Mouse (Mus musculus) CD4-positive, CD25-positive, alpha-beta regulatory T cell, adult 2 months (primary cell): ENCODE measurements around the gene Fcf1.

Experiments
- DNase-seq: peaks from one replicate; pipeline ENCODE4 v3.0.0-alpha.2; 2012; ENCODE audit warnings: low read depth, low spot score

The Fcf1 gene

DNA sequence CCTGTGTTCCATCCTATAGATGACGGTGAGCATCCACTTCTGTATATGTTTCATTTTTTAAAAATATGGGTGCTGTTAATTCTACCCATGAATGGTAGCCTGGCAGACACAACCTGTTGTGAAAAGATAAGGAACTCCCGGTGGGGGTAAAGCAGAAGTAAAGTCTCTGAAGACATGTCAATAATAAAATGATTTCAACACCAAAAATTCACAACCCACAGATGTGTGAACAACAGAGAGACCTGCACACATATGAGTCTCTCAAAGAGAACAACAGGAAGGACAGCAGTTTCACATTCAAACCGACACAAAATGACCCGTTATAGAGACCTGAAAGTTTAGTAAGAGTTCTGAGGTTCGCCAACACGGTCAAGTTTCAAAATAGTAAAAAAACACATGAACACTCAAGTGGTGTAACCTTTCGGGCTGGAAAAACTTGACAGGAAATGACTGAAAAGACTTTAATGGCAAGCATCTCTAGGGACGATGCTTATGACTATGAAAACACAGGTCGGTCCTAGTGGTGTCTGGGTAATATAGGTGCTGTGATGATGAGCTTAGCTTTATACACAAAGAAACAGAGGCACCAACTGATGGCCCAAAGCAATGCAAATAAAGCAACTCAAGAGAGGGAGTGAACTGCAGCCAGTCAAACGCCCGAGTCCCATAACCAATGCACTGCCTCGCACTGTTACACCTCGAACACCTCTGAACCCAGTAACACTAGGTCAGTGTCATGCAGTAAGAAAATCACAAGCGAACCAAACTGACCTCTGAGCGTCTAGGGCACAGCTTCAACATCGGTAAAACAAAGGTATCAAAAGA lies 1.7 kb upstream of the Fcf1 start:
- DNase-seq = peak; percentile 47

DNA sequence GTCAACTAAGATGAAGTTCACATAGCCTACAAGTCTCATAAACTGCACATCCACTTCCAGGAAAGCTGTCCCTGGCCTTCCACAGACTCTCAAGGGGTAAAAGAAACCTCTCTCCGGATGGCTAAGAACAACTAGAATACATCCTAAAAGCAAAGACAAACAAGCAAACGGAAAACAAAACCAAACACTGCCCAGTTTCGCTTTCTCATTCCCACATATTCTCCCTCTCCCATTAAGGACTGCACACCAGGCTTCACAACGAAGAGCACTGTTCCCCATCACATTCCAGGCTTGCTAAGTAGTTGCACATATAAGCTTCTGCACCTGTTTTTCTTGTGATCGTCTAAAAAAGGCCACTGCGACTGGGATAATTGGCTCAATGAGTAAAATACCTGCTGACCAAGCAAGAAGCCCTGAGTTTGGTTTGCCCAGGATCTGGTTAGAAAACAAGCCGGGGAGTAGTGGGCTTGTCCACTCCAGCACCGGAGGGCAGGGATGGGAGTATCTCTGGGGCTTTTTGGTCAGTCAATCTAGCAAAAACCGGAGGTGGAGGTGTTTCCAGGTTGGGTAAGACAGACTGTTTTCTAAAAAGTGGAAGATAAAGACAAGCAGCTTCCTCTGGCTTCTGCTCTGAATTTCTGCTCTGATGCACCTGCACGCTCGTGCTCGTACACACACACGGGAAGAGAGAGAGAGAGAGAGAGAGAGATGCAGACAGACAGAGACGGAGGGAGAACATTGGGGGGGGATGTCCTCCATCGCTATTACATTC lies 855 bp upstream of the Fcf1 start:
- DNase-seq = peak; percentile 31

DNA sequence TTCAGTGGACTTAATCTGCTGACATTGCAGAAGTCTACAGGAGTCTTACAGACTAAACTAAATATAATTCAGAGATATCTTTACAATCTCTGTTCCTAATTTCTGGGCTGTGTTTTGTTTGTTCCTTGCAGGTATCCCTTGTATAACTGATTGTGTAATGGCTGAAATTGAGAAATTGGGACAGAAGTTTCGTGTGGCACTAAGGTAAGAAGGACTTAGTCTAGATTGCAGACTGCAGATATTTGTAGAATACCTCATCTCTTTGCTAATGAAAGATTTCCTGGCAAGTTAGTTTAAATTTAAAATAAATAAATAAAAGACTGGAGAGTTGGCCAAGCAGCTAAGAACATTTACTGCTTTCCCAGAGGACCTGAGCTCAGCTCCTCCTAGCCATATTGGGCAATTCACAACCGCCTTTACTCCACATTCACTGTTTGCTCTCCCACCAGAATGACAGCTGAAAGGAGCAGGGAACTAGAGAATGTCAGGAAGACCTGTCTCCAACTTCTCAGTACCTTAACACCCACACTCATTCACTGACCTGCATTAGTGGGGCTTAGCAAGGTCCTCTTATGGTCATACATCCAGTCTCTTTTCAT lies 8.7 kb downstream of the Fcf1 start:
- DNase-seq = no peak

DNA sequence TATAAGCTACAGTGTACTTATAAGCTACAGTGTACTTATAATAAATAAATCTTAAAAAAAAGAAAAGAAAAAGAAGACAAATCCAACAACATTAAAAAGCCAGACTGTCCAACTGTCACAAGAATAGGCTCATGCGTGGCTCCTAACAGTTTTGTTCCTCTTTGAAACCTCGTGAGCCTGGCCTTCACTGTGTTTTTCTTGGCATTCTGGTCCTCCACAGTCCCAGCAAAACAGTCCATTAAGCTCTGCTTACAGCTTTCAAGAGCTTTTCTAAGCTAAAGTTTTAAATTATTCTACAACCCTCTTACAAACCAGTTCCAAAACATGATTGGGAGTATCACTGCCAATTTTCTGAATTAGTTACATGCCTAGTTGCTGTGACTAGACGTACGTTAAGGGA lies 18.8 kb downstream of the Fcf1 start:
- DNase-seq = no peak

DNA sequence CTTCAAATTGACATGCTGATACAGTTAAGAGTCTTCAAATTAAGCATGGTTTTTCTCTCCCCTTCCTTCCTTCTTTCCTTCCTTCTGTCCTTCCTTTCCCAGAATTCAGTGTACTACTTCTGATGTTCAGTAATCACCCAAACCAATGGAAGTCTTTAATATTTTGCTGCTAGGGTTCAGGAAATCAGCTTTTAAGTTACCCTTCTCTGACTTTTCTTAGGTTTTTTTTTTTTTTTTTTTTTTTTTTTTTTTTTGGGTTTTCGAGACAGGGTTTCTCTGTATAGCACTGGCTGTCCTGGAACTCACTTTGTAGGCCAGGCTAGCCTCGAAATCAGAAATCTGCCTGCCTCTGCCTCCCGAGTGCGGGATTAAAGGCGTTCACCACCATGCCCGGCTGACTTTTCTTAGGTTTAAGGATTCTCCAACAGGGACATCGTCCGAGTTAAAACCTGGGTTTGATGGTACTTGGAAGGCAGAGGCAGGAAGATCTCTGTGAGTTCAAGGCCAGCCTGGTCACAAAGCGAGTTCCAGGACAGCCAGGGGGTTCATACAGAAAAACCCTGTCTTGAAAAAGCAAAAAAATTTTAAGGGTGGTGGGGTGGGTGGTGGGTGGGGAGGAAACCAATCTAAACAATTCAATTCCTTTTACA lies 24.5 kb downstream of the Fcf1 start:
- peak; percentile 10 for DNase-seq

DNA sequence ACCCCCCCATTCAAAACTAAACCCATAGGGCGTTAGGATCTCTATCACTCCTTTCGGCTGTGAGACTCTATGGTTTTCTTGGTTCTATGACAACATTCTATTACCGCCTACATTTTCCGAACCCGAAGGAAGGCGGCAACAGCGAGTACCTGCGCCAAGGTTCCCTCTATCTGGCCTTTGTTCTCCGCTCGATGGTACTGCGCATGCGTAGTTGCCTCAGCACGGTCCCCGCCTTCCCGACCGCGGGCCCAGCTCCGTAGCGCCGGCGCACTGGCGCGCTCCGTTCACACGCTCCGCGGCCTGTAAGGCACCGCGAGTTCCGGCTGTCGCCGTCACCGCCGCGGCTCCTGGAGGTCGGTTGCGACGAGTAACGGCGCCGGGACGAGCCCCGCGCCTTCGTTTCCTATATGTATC lies 25.4 kb downstream of the Fcf1 start, which contains the start of gene Ylpm1:
Gene Ylpm1, plus strand, starts transcription at position 239 of the 414 bp plus-strand sequence.
- peak; percentile 99 for DNase-seq

DNA sequence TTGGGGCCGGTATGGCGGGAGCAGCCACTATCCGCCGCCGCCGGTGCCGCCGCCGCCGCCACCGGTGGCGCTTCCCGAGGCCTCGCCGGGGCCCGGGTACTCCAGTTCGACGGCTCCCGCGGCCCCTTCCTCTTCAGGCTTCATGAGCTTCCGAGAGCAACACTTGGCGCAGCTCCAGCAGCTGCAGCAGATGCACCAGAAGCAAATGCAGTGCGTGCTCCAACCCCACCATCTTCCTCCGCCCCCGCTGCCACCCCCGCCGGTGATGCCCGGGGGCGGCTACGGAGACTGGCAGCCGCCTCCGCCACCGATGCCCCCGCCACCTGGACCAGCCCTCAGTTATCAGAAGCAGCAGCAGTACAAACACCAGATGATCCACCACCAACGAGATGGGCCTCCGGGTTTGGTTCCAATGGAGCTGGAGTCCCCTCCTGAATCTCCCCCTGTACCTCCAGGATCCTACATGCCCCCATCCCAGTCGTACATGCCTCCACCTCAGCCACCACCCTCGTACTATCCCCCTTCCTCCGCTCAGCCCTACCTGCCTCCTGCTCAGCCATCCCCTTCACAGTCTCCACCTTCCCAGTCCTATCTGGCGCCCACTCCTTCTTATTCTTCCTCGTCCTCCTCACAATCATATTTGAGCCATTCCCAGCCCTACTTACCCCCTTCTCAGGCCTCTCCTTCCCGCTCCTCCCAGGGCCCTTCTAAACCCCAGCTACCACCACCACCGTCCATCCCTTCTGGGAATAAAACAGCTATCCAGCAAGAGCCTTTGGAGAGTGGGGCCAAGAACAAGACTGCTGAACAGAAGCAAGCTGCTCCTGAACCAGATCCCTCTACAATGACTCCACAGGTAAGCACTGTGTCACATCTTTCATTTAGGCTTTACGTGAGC lies 26.1 kb downstream of the Fcf1 start:
- peak; percentile 73 for DNase-seq

DNA sequence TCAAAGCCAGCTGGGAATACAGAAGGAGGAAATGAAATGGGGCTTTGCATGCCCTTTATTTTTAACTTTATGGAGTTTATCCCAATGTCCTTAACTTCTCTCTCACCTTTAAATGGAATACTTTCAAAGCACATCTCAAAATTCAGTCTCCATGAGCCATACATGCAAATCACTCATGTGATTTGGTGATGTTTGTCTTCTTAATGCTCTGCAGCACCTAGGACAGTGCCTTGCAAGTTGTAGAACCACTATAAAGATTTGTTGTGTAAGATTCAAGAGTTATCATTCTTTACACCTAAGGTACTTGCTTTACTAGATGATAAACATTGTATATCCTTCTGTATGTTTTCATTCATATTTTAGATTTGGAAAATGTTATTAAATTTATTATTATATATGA lies 28.4 kb downstream of the Fcf1 start:
- no peak for DNase-seq

DNA sequence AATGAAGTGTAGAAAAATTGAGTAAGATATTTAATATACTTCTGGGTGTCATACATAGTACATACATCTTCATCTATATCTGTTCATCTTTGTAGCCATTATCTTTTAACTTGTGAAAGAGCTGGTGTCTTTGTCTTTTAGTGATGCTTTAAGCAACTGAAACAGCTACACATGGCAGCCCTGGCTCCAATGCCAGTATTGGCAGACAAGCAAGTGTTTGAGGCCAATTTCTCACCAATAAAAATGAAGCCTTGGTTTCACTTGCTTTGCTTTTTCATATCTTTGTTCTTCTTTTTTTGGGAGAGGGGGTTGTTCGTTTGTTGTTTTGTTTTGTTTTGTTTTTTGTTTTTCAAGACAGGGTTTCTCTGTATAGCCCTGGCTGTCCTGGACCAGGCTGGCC lies 35.5 kb downstream of the Fcf1 start:
- no peak for DNase-seq

DNA sequence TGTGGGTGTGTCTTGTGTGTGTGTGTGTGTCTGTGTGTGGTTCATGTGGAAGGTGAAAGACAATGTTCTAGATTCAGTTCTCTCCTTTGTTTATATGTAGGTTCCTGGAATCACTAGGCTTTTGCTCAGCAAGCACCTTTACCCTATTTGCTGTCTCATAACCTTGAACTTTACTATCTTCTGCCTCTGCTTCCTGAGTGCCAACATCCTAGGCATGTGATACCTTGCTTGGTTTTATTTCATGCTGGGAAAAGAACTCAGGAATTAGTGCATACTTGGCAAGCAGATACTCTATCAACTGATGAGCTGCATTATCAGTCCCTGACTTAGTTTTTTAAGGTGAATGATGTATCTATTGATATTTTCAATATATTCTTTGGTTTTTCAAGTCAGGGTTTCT lies 36.3 kb downstream of the Fcf1 start:
- no peak for DNase-seq

DNA sequence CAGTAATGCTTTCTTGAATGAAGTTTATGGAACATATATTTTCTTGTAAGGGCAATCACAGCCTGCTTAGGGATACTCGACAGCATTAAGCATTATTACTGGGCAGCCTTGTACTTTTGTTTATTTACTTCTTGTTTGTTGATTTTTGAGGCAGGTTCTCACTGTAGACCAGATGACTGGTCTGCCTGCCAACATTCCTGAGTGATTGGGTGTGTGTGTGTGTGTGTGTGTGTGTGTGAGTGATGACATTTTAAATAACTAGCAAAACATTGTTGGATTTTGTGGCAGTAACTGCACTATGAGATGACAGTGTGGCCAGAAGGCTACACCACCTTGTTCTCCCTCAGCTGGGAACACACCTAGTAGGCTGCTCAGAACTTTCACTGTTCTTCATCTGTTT lies 39.1 kb downstream of the Fcf1 start:
- DNase-seq = no peak

DNA sequence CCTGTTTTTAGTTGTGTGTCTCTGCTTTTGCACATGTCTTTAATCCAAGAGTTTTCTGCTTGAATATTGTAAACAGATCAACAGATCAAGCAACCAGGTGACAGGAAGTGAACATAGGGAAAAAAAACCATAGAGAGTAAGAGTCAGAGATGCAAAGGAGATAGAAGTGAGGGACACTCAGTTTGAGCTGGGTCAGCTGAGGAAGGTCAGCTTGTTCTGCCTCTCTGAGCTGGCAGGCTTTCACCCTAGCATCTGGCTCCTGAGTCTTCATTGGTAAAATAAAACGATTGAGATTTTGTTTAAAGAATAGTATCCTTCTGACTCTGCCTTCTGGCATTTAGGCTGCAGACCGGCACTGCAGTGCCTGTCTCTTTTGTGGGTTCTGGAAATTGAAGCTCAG lies 39.8 kb downstream of the Fcf1 start:
- DNase-seq = no peak

DNA sequence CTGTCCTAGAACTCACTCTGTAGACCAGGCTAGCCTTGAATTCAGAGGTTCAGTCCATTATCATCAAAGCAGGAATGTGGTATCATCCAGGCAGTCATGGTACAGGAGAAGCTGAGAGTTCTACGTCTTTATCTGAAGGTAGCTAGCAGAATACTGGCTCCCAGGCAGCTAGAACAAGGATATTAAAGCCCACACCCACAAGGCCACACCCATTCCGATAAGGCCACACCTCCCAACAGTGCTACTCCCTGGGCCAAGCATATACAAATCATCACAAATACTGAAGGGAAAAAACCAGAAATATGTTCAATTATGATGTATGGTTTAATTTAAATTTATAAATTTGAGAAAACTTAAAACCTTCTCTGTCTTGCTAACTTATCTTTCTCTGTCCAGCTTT lies 41.5 kb downstream of the Fcf1 start:
- DNase-seq = no peak

DNA sequence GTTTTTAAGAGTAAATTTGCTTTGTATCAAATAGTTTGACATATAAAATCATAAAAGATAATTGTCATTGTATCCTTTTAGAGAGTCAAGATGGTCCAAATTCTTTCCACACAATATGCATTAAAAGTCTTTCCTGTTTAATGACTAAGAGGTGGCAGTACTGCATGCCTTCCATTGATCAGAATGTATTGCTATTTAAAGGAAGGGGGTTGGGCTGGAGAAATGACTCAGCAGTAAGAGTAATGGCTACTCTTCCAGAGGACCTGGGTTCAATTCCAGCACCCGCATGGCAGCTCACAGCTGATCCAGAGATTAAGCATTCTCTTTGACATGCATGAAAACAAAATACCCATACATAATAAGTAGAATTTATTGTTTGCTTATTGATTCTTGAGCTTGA lies 51.4 kb downstream of the Fcf1 start:
- DNase-seq = no peak

DNA sequence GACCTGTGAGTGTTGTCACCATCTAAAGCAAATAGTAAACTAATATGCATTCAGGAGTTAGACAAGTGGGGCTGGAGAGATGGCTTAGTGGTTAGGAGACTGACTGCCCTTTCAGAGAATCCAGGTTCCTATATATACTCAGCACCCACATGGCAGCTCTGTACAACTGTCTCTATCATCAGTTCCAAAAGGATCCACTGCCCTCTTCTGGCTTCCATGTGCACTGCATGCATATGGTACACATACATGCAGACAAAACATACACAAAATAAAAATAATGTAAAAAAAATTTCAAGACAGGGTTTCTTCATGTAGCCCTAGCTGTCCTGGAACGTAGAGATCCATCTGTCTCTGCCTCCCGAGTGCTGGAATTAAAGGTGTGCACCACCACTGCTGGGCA lies 62.0 kb downstream of the Fcf1 start:
- peak; percentile 56 for DNase-seq
